Mouse (Mus musculus) c-Kit-positive CD71-positive TER-119-positive erythroid progenitor cells, embryonic 14.5 days (primary cell): ENCODE measurements around the gene Mrpl23.

ENCODE experiments used
- DNase-seq: peaks from one replicate; pipeline ENCODE4 v3.0.0-alpha.2; 2013; ENCODE audit warnings: low spot score

The Mrpl23 gene

GRCm38 (mm10) chr7:142522352-142522751 is 10.1 kb upstream of the Mrpl23 start:
- DNase-seq, result no peak

- no peak for DNase-seq
Measured at GRCm38 (mm10) chr7:142523200-142523990, 9.1 kb upstream of the Mrpl23 start.

- no peak for DNase-seq
Measured at GRCm38 (mm10) chr7:142525342-142526178, 6.9 kb upstream of the Mrpl23 start.

DNA sequence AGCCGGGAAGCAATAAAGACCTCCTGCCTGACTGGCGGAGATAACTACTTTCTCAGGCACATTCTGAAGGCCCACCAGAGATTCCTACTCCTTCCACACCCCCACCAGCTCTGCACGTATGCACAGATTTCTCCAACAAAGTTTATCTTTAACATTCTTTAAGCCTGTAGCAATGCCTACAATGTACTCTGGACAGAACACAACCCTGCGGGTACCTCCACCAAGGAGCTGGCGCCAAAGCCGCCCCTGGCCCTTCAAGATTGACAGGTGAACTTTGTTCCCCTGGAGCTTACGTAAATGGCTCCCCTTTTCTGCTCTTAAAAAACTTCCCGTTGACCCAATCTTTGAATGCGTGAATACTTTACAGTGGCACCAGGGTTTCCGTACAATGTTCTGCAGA is 3.1 kb upstream of the Mrpl23 start:
- DNase-seq, result no peak

- DNase-seq, result no peak
Measured at GRCm38 (mm10) chr7:142531973-142532521, 439 bp upstream of the Mrpl23 start.

- peak; percentile 67 for DNase-seq
Measured at GRCm38 (mm10) chr7:142533059-142533855, 771 bp downstream of the Mrpl23 start.

DNA sequence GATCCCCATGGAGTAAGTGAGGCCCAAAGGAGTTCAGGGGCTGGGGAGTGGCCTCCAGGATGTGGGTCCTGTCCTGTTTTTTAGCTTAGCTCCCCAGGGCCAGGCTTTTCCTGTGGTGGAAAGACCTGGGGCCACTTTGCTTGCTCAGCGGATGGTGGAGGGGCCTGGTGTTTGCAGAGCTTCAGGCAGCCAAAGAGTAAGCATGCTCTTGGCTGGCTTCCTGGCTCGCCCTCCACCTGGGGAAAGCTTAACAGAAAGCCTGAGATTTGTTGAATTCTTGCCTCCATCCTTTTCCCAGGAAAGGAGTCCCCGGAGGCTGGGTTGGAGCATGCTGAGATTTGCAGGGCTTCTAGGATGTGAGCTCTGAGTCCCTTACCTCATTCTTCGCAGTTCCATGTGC is 2.6 kb downstream of the Mrpl23 start:
- no peak for DNase-seq

- no peak for DNase-seq
Measured at GRCm38 (mm10) chr7:142535832-142536231, 3.3 kb downstream of the Mrpl23 start.

- no peak for DNase-seq
Measured at GRCm38 (mm10) chr7:142537181-142537580, 4.7 kb downstream of the Mrpl23 start.

DNA sequence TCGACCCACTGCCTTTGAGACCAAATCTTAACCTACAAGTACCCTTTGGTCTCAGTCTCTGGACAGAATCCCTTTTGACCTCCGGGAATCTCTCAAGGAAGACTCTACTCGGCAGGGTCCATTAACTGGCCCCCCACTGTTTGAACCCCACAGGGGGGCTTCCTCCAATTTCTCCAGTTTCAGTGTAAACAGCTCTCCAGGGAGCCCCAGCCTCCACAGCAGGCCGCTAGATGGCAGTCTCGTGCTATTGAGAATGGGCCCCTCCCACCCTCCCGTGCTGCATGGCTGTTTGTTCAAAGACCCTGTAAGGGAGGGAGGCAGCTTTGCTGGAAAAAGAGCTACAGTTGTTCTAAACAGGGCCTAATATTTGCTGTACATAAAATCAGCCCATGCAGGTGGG is 5.4 kb downstream of the Mrpl23 start:
- DNase-seq, result peak; percentile 51

- no peak for DNase-seq
Measured at GRCm38 (mm10) chr7:142538291-142538690, 5.8 kb downstream of the Mrpl23 start.

- no peak for DNase-seq
Measured at GRCm38 (mm10) chr7:142538766-142539165, 6.3 kb downstream of the Mrpl23 start.

- DNase-seq, result no peak
Measured at GRCm38 (mm10) chr7:142539828-142540227, 7.3 kb downstream of the Mrpl23 start.

DNA sequence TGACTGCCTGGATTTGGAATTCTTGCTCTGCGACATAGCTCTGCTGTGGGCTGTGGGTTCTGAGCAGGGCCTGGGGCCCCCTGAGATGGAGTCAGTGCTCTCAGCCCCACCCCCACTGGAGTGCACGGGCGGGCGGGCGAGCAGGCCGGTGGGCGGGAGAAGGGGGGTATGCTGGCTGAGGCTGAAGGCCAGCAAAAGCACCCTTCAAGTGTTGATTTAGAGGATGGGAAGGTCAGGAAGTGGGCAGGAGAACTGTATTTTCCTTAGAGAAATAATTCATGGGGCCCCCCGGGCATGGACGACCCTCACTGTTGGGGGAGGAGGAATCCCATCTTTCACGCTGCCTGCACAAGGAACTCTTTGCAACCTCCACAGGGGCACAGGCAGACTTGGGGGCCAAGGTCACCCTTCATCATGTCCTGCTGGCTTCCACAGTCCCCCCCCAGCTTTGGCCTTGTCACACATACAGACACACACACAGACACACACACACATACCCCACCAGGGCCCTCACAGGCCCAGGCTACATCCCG is 10.4 kb downstream of the Mrpl23 start:
- no peak for DNase-seq

GRCm38 (mm10) chr7:142545967-142546366 is 13.5 kb downstream of the Mrpl23 start:
- no peak for DNase-seq

GRCm38 (mm10) chr7:142547874-142548273 is 15.4 kb downstream of the Mrpl23 start:
- no peak for DNase-seq

GRCm38 (mm10) chr7:142548706-142549105 is 16.2 kb downstream of the Mrpl23 start:
- DNase-seq, result no peak

DNA sequence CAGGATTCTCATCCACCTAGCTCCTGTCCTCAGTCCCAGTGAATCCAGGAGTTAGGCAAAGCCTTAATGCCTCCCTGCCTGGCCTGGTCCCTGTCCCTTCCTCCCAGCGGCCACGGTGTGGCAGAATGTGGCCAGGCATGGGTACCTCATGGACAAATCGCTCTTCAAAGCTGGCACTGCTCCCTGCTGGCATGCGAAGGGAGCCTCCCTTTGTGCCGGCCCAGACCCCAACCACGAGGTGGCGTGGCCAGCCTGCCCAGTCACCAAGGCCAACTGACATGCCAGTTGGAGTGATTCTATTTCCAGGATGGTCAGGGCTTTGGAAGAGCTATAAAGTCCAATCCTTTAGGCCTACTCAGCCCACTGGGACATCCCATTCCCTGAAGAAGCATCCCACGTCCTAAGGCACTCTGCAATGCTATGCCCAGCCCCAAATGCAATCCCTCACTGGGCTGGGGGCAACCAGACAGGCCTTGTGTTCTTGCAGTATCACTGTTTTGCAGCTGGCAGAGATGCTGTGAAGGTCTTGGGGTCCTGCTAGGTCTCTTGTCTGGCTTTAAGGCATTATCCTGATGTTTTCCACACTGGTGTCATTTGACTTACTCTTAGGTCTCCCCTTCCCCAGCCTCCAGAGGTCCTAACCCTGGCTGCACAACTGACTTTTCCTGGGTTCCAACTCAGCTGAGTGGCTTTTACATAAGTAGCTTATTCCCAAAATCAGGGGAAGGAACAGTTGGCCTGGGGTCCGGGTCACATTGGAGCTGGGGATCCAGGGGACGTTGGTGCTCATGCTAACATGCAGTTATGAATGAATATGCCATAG is 17.7 kb downstream of the Mrpl23 start:
- DNase-seq, result no peak

DNA sequence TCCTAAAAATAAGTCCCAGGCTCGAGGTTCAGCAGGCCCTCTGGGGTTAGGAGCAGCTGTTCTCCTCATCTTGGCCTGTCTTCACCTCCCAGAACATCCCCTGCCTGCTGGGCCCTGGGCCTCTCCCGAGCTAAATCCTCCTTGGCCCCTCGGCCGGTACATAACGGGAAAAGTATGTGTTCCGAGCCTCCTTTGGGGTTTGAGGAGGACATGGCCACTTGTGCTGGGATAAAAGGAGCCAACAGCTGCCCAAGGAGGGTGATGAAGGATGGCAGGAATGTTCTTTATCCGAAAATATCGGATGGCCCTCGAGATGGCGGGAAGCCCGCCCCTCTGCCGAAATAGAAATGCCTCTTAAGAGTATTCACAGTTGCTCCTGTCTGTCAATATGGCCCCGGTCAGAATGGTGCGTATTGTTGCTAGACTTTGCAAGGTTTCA is 18.5 kb downstream of the Mrpl23 start:
- no peak for DNase-seq

GRCm38 (mm10) chr7:142551691-142552090 is 19.2 kb downstream of the Mrpl23 start:
- DNase-seq, result no peak
